Mouse (Mus musculus): ENCODE results near the gene 2610507B11Rik. TPM values are rescaled to one million over a fixed set of nuclear protein-coding genes. Genes with fewer than 3 reads are reported as not detected.

Gene 2610507B11Rik
- polyA plus RNA-seq, 1 experiment: 103 TPM

GRCm38 (mm10) chr11:78245261-78245626, 16.3 kb upstream of the 2610507B11Rik start:
- no peaks in the 10 kb centered on the region for H3K27me3 ChIP-seq (replicated peaks; ENCODE audit: control insufficient read depth, insufficient read depth, low read length)
- no peak for DNase-seq
- peak overlapping the region; percentile 99 for H3K27ac ChIP-seq (ENCODE audit: insufficient read depth, low read depth, low read length)
- WGBS: 1% methylated on average over 19 of the region's 19 CpGs
- TF ChIP-seq POLR2A (IDR thresholded peaks at IDR 0.05; ENCODE audit: low read depth, low read length) (no peak), CTCF (conservative IDR thresholded peaks at IDR 0.05; ENCODE audit: insufficient read depth, insufficient read length, low read depth, low read length) (no peak)
- H3K4me1 ChIP-seq (ENCODE audit: control insufficient read depth, insufficient read depth, low read length): peaks cover 9% of the 10 kb centered on the region
- H3K36me3 ChIP-seq (ENCODE audit: control insufficient read depth, insufficient read depth, low read length): no peaks in the 10 kb centered on the region
- H3K4me3 ChIP-seq (ENCODE audit: insufficient read depth, low read depth, low read length): peak overlapping the region; percentile 83

GRCm38 (mm10) chr11:78245627-78246317, 15.8 kb upstream of the 2610507B11Rik start, which contains the start of the genes Sdf2 and Supt6:
TSS of gene Sdf2 (plus strand) at chr11:78245746.
TSS of gene Supt6 (minus strand) at chr11:78245987.
- peak within 1 kb of the TSS; percentile 99 for H3K27ac ChIP-seq (ENCODE audit: insufficient read depth, low read depth, low read length)
- no peaks in the 10 kb centered on the region for H3K36me3 ChIP-seq (ENCODE audit: control insufficient read depth, insufficient read depth, low read length)
- TF ChIP-seq POLR2A (IDR thresholded peaks at IDR 0.05; ENCODE audit: low read depth, low read length): peak; percentile 33
- no peak for TF ChIP-seq CTCF (conservative IDR thresholded peaks at IDR 0.05; ENCODE audit: insufficient read depth, insufficient read length, low read depth, low read length)
- DNase-seq: peak; percentile 96
- peaks cover 9% of the 10 kb centered on the region for H3K4me1 ChIP-seq (ENCODE audit: control insufficient read depth, insufficient read depth, low read length)
- peak within 1 kb of the TSS; percentile 83 for H3K4me3 ChIP-seq (ENCODE audit: insufficient read depth, low read depth, low read length)
- H3K27me3 ChIP-seq (replicated peaks; ENCODE audit: control insufficient read depth, insufficient read depth, low read length): no peaks in the 10 kb centered on the region
- WGBS: under 1% methylated on average over 50 of the region's 50 CpGs

- peak overlapping the region; percentile 99 for H3K27ac ChIP-seq (ENCODE audit: insufficient read depth, low read depth, low read length)
- H3K4me3 ChIP-seq (ENCODE audit: insufficient read depth, low read depth, low read length): peak overlapping the region; percentile 83
- 19% methylated on average over 7 of the region's 7 CpGs for WGBS
- peaks cover 9% of the 10 kb centered on the region for H3K4me1 ChIP-seq (ENCODE audit: control insufficient read depth, insufficient read depth, low read length)
- no peaks in the 10 kb centered on the region for H3K27me3 ChIP-seq (replicated peaks; ENCODE audit: control insufficient read depth, insufficient read depth, low read length)
- no peaks in the 10 kb centered on the region for H3K36me3 ChIP-seq (ENCODE audit: control insufficient read depth, insufficient read depth, low read length)
- DNase-seq: no peak
- TF ChIP-seq POLR2A (IDR thresholded peaks at IDR 0.05; ENCODE audit: low read depth, low read length) (no peak), CTCF (conservative IDR thresholded peaks at IDR 0.05; ENCODE audit: insufficient read depth, insufficient read length, low read depth, low read length) (no peak)
These were observed 15.1 kb upstream of the 2610507B11Rik start for GRCm38 (mm10) chr11:78246318-78247011.

- Histone ChIP-seq H3K27ac (ENCODE audit: insufficient read depth, low read depth, low read length) (no peak overlapping the region), H3K36me3 (ENCODE audit: control insufficient read depth, insufficient read depth, low read length) (no peaks in the 10 kb centered on the region; the same call in 1 of the 2 replicates), H3K27me3 (replicated peaks; ENCODE audit: control insufficient read depth, insufficient read depth, low read length) (no peaks in the 10 kb centered on the region), H3K4me1 (ENCODE audit: control insufficient read depth, insufficient read depth, low read length) (peaks cover 9% of the 10 kb centered on the region), H3K4me3 (ENCODE audit: insufficient read depth, low read depth, low read length) (no peak overlapping the region; the same call in 1 of the 2 replicates)
- no peak for DNase-seq
- no peak for TF ChIP-seq CTCF (conservative IDR thresholded peaks at IDR 0.05; ENCODE audit: insufficient read depth, insufficient read length, low read depth, low read length)
- no peak for TF ChIP-seq POLR2A (IDR thresholded peaks at IDR 0.05; ENCODE audit: low read depth, low read length)
- 31% methylated on average over 3 of the region's 3 CpGs for WGBS
These were observed 14.6 kb upstream of the 2610507B11Rik start for GRCm38 (mm10) chr11:78247012-78247348.

- 76% methylated on average over 4 of the region's 4 CpGs for WGBS
These were observed 13.8 kb upstream of the 2610507B11Rik start for GRCm38 (mm10) chr11:78247727-78248140.

GRCm38 (mm10) chr11:78256618-78257017, 4.9 kb upstream of the 2610507B11Rik start:
- WGBS: 100% methylated on average over 1 of the region's 1 CpGs
- H3K4me3 ChIP-seq (ENCODE audit: insufficient read depth, low read depth, low read length): no peak overlapping the region
- H3K27me3 ChIP-seq (replicated peaks; ENCODE audit: control insufficient read depth, insufficient read depth, low read length): no peaks in the 10 kb centered on the region
- H3K4me1 ChIP-seq (ENCODE audit: control insufficient read depth, insufficient read depth, low read length): no peaks in the 10 kb centered on the region; the same call in 1 of the 2 replicates
- TF ChIP-seq POLR2A (IDR thresholded peaks at IDR 0.05; ENCODE audit: low read depth, low read length) (no peak), CTCF (conservative IDR thresholded peaks at IDR 0.05; ENCODE audit: insufficient read depth, insufficient read length, low read depth, low read length) (no peak; the same call in 1 of the 2 replicates)
- peak; percentile 58 for DNase-seq
- peaks cover 2% of the 10 kb centered on the region for H3K36me3 ChIP-seq (ENCODE audit: control insufficient read depth, insufficient read depth, low read length)
- H3K27ac ChIP-seq (ENCODE audit: insufficient read depth, low read depth, low read length): no peak overlapping the region

More at GRCm38 (mm10) chr11:78247727-78248140, 13.8 kb upstream of the 2610507B11Rik start:
- Histone ChIP-seq H3K4me3 (ENCODE audit: insufficient read depth, low read depth, low read length) (no peak overlapping the region), H3K27me3 (replicated peaks; ENCODE audit: control insufficient read depth, insufficient read depth, low read length) (no peaks in the 10 kb centered on the region), H3K36me3 (ENCODE audit: control insufficient read depth, insufficient read depth, low read length) (no peaks in the 10 kb centered on the region; the same call in 1 of the 2 replicates), H3K27ac (ENCODE audit: insufficient read depth, low read depth, low read length) (no peak overlapping the region), H3K4me1 (ENCODE audit: control insufficient read depth, insufficient read depth, low read length) (peaks cover 9% of the 10 kb centered on the region)
- DNase-seq: no peak
- no peak for TF ChIP-seq POLR2A (IDR thresholded peaks at IDR 0.05; ENCODE audit: low read depth, low read length)
- no peak for TF ChIP-seq CTCF (conservative IDR thresholded peaks at IDR 0.05; ENCODE audit: insufficient read depth, insufficient read length, low read depth, low read length)

Data from kidney, adult 2 months (tissue).